Mouse (Mus musculus) heart, embryonic 14.5 days (tissue): ENCODE data around the gene Thra. TPM values are rescaled to one million over a fixed set of nuclear protein-coding genes. Genes with fewer than 3 reads are reported as not detected.

Experiments used
- ATAC-seq: fragments of 200-750 bp; cut with Nextera tagmentation; 2 replicates; pipeline ENCODE4 v1.8.0; 2017; ENCODE audit warnings: low read depth, moderate TSS enrichment; ENCODE audit not compliant: insufficient number of reproducible peaks, insufficient read depth, low FRiP score
- H3K27ac ChIP-seq, 2 experiments: fragments of 200-500 bp in 1 of 2; fragments of 300-500 bp in 1 of 2; sonication (generic) in 1 of 2; replicated peaks in 1 of 2; 2 replicates each; pipeline ENCODE4 v1.5.1; 2012 to 2014; ENCODE audit warnings: low read depth in 2 of 2, low read length in 2 of 2, control low read depth in 1 of 2, mild to moderate bottlenecking in 1 of 2, mixed read lengths in 1 of 2; ENCODE audit not compliant: control insufficient read depth in 1 of 2, insufficient read depth in 1 of 2
- H3K27me3 ChIP-seq: fragments of 300-500 bp; sonication (generic); 2 replicates; pipeline ENCODE4 v1.6.1; 2014; ENCODE audit warnings: mild to moderate bottlenecking, low read length, control low read depth; ENCODE audit not compliant: control insufficient read depth, insufficient read depth
- H3K36me3 ChIP-seq: fragments of 300-500 bp; sonication (generic); 2 replicates; pipeline ENCODE4 v1.6.1; 2014; ENCODE audit warnings: mild to moderate bottlenecking, control low read depth, low read length, mixed read lengths; ENCODE audit not compliant: control insufficient read depth, insufficient read depth
- H3K4me1 ChIP-seq, 2 experiments: fragments of 200-500 bp in 1 of 2; fragments of 300-500 bp in 1 of 2; sonication (generic) in 1 of 2; 2 replicates each; pipeline ENCODE4 v1.6.1; 2012 to 2014; ENCODE audit warnings: low read length in 2 of 2, control low read depth in 1 of 2, mixed read lengths in 1 of 2; ENCODE audit not compliant: control insufficient read depth in 2 of 2, insufficient read depth in 2 of 2
- H3K4me2 ChIP-seq: fragments of 300-500 bp; sonication (generic); 2 replicates; pipeline ENCODE4 v1.6.1; 2014; ENCODE audit warnings: mild to moderate bottlenecking, low read length
- H3K4me3 ChIP-seq, 2 experiments: fragments of 200-500 bp in 1 of 2; fragments of 300-500 bp in 1 of 2; sonication (generic) in 1 of 2; 2 replicates each; pipeline ENCODE4 v1.5.1; 2012 to 2014; ENCODE audit warnings: low read length in 2 of 2, mild to moderate bottlenecking in 2 of 2, control low read depth in 1 of 2, low read depth in 1 of 2, moderate library complexity in 1 of 2; ENCODE audit not compliant: control insufficient read depth in 1 of 2, insufficient read depth in 1 of 2
- H3K9ac ChIP-seq: fragments of 300-500 bp; sonication (generic); 2 replicates; pipeline ENCODE4 v1.6.1; 2014; ENCODE audit warnings: mild to moderate bottlenecking, low read length
- H3K9me3 ChIP-seq: fragments of 300-500 bp; sonication (generic); 2 replicates; pipeline ENCODE4 v1.6.1; 2016; ENCODE audit warnings: low read length, control low read depth; ENCODE audit not compliant: control insufficient read depth
- WGBS: fragments of 180-500 bp; shearing (Covaris S2); extraction: QIAGEN DNeasy Blood & Tissue Kit; methylation state at CpG from one replicate; pipeline ENCODE4 v1.1.7; 2014; 5-methylcytosine and 5-hydroxymethylcytosine counted together
- polyA plus RNA-seq: library from polyadenylated mRNA; unstranded; fragments of >200 nt; fragmentation: Nextera tagmentation; extraction: Ambion mirVana; gene quantifications from 2 replicates; pipeline ENCODE4 v1.2.1, GENCODE M21; 2014

The Thra gene
- polyA plus RNA-seq, 1 experiment from 2014 or later: 55.6 TPM

DNA sequence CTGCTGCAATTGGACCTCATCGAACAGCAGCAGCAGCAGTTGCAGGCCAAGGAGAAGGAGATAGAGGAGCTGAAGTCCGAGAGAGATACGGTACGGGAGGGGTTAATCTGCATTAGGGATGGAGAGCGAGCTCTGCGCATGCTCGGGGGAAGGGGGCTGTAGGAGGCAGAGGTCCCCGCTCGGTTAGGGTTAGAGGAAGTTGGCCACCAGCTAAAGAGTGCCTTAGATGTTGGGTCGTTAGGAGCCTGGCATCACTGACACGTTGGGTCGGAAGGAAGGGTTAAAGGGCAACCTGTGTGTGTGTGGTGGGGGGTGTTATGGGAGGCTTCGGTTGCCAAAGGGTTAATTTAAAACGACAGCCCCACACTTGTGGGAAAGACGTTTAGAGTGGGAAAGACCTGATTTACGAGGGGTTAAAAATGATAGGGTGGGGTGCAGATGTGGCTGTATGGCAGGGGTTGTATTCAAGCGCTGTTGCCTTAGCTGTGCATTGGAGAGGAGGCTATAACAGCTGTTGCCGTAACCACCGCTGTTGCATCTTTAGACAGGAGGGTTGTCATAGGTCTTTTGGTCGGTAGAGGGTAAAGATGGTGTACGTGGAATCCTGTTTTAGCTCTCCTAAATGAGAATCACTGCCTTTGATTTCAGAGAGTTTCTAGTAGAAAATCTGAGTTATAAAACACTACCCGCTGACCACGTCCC, 56.2 kb downstream of the Thra start:
- 0 out of 2 replicates have a peak, but pooled peaks have one; percentile 28 for ATAC-seq
- Histone ChIP-seq H3K4me2 (peak overlapping the region; percentile 95), H3K27me3 (no peaks in the 10 kb centered on the region), H3K9me3 (no peaks in the 10 kb centered on the region), H3K36me3 (peaks cover 36% of the 10 kb centered on the region), H3K27ac (peak overlapping the region; percentile 100), H3K4me1 (peaks cover 6 to 21% of the 10 kb centered on the region in 2 experiments), H3K9ac (peak overlapping the region; percentile 100), H3K4me3 (peak overlapping the region; percentile 76 to 96)
- whole genome bisulfite sequencing: 2% methylated on average over 23 of the region's 23 CpGs

DNA sequence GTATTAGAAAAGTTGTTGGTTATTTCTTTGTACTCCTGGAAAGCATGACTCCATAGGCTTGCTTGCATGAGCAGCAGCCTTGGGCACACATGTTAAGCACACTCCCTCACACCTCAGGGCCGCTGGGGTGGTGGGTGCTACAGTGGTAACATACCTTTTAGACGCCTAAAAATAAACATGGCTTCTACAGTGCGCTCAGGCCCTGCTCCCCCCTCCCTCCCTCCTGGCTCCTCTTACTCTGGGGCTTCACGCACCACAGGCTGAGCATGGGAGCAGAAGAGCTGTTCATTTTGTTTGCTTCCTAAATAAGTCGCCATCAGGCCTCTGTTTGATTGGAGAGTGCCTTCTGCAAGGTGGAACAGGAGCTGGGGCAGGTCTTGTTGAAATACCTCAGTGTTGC, 56.9 kb downstream of the Thra start:
- H3K4me2 ChIP-seq: peak overlapping the region; percentile 95
- WGBS: under 1% methylated on average over 5 of the region's 5 CpGs
- no peaks in the 10 kb centered on the region for H3K27me3 ChIP-seq
- H3K4me1 ChIP-seq: peaks cover 6 to 21% of the 10 kb centered on the region in 2 experiments
- no peaks in the 10 kb centered on the region for H3K9me3 ChIP-seq
- H3K9ac ChIP-seq: peak overlapping the region; percentile 100
- H3K4me3 ChIP-seq: peak overlapping the region; percentile 76 to 96
- H3K36me3 ChIP-seq: peaks cover 43% of the 10 kb centered on the region
- ATAC-seq: no peak
- peak overlapping the region; percentile 100; a peak in 3 of 4 replicates for H3K27ac ChIP-seq

DNA sequence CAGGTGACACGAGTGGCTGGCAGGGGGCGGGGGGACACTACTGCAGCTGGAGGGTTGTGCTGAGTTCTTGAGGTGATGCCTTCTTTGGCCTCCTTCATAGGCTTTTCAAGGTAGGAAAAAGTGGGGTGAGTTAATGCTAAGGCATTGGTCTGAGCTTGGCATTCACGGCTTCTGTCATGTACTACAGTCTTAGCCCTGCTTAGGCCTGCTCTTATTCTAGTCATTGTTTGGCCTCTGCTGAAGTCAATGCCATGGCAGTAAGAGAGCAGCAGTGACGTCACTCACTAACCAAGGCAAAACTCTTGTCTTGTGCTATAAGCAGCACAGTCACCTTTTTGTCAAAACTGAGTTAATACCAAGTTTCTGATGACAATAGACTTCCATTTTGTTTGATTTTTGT, 57.5 kb downstream of the Thra start:
- H3K27me3 ChIP-seq: no peaks in the 10 kb centered on the region
- no peak for ATAC-seq
- H3K4me2 ChIP-seq: peak overlapping the region; percentile 95
- H3K9me3 ChIP-seq: no peaks in the 10 kb centered on the region
- H3K36me3 ChIP-seq: peaks cover 49% of the 10 kb centered on the region
- peak overlapping the region; percentile 76 to 96 for H3K4me3 ChIP-seq
- WGBS: 34% methylated on average over 4 of the region's 4 CpGs
- peaks cover 6 to 21% of the 10 kb centered on the region in 2 experiments for H3K4me1 ChIP-seq
- H3K9ac ChIP-seq: peak overlapping the region; percentile 100
- H3K27ac ChIP-seq: peak overlapping the region; percentile 100; a peak in 3 of 4 replicates

DNA sequence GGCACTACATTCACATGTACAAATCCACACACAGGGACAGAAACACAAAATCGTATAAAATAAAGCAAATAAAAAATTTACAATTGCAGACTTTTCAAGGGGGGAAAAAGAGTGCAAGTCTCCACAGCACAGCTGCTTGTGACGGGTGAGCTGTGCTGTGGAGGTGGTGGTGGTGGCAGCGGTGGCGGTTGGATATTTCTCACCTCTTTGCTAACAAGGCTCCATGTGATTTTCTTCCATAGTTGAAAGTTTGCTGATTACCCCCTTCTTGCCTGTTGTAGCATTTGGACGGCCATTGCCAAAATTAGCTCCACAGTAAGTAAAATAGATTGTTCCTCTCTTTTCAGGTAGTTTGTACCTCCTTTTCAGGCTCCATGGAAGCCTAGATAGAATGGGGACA, 64.2 kb downstream of the Thra start, which contains the start of gene Casc3:
Gene Casc3, plus strand, starts transcription at position 301 of the 400 bp plus-strand sequence.
- Histone ChIP-seq H3K4me3 (no peak within 1 kb of the TSS), H3K9ac (no peak within 1 kb of the TSS), H3K27me3 (no peaks in the 10 kb centered on the region), H3K4me2 (no peak within 1 kb of the TSS), H3K4me1 (peaks cover 2 to 11% of the 10 kb centered on the region in 2 experiments), H3K27ac (peak within 1 kb of the TSS; percentile 60 to 67), H3K36me3 (peaks cover 87% of the 10 kb centered on the region), H3K9me3 (no peaks in the 10 kb centered on the region)
- 90% methylated on average over 5 of the region's 5 CpGs for WGBS
- no peak for ATAC-seq

DNA sequence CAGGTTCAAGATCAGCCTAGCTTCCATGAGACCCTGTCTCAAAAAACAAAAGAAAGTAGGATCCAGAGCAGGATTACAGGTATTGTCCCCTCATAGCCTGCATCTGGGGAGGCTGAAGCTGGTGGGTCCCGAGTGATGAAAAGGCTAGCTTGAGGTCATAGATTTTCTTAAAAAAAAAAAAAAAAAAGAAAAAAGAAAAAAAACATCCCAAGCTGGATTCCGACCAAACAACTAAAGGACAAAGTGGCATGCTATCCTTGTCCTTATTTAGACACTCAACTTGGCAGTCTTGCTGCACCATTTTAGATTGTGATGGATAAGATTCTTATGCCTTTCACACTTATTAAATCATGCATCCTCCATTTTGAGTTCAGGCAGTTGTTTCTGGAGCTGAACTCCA, 68.0 kb downstream of the Thra start:
- H3K4me2 ChIP-seq: peak overlapping the region; percentile 55
- H3K36me3 ChIP-seq: peaks cover 76% of the 10 kb centered on the region
- peaks cover 4 to 17% of the 10 kb centered on the region in 2 experiments for H3K4me1 ChIP-seq
- H3K9me3 ChIP-seq: no peaks in the 10 kb centered on the region
- no peak overlapping the region for H3K4me3 ChIP-seq
- H3K27me3 ChIP-seq: no peaks in the 10 kb centered on the region
- H3K9ac ChIP-seq: no peak overlapping the region
- no peak for ATAC-seq
- H3K27ac ChIP-seq: peak overlapping the region in 1 of 2 experiments; percentile 96; a peak in 2 of 4 replicates
- 56% methylated on average over 2 of the region's 2 CpGs for WGBS

DNA sequence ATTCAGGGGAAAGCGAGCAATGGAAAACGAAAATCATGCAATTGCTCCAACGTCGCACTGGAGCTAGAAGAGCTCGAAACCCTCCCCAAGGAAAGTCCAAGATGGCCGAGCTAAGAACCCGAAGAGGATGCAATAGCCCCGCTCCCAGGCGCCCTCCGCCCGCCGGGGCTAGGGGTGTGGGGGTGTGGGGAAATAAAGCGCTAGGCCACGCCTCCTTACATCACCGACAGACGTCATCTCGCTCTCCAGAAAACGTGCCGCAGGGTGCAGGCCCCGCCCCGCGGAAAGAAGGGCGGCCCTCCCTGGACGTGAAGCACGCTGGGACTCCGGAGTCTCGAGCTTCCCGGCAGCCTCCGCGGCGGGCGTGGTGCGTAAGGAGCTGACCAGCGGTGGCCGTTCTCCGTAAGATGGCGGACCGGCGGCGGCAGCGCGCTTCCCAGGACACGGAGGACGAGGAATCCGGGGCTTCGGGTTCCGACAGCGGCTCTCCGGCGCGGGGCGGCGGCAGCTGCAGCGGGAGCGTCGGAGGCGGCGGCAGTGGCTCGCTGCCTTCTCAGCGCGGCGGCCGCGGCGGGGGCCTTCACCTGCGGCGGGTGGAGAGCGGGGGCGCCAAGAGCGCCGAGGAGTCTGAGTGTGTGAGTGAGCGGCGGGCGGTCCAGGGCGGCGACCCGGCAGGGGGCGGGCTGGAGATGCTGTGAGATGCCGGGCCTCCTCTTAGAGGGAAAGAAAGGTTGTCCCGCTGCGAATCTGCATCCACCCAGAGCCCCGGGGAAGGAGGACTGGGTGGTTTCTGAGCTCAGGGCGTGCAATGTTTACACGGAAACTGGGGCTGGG, 69.2 kb downstream of the Thra start:
- Histone ChIP-seq H3K9ac (peak overlapping the region; percentile 93), H3K27me3 (no peaks in the 10 kb centered on the region), H3K4me2 (peak overlapping the region; percentile 95), H3K36me3 (peaks cover 75% of the 10 kb centered on the region), H3K4me1 (peaks cover 2 to 10% of the 10 kb centered on the region in 2 experiments), H3K4me3 (peak overlapping the region; percentile 84 to 88), H3K27ac (peak overlapping the region; percentile 93 to 96), H3K9me3 (no peaks in the 10 kb centered on the region)
- under 1% methylated on average over 74 of the region's 84 CpGs for WGBS
- ATAC-seq: peak; percentile 99

DNA sequence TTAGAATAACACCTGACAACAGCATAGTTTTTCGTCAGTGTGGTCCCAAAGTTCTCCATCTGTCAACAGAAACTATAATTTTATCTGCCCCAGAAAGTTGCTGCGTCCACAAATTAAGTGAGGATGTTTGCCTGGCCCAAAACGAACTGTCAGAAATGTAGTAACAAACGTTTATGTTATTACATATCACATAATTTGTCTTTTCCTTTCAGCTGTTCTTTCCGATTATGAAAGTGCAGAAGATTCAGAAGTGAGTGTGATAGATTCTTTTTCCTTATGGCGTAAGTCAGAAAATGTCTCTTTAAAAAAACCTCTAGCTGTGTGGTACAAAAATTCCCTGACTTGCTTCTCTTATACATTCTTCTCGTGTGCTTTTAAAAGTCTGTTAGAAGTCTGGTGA, 70.2 kb downstream of the Thra start:
- ATAC-seq: no peak
- H3K36me3 ChIP-seq: peaks cover 74% of the 10 kb centered on the region
- WGBS: 65% methylated on average over 7 of the region's 7 CpGs

More for the DNA sequence above, 70.2 kb downstream of the Thra start:
- no peaks in the 10 kb centered on the region for H3K9me3 ChIP-seq
- H3K4me1 ChIP-seq: peaks cover 2 to 10% of the 10 kb centered on the region in 2 experiments
- H3K4me3 ChIP-seq: peak overlapping the region; percentile 84 to 88
- peak overlapping the region; percentile 95 for H3K4me2 ChIP-seq
- no peaks in the 10 kb centered on the region for H3K27me3 ChIP-seq
- peak overlapping the region; percentile 93 for H3K9ac ChIP-seq
- H3K27ac ChIP-seq: peak overlapping the region in 1 of 2 experiments; percentile 96; a peak in 1 of 4 replicates
